Mouse (Mus musculus): ENCODE results near the gene Tmem205.

Tmem205 gene

GRCm38 (mm10) chr9:21927208-21927753, at the start of gene Tmem205, which contains the start of gene Ccdc159:
TSS of gene Tmem205 (minus strand) at chr9:21927556.
TSS of gene Ccdc159 (plus strand) at chr9:21927471.
- peak; percentile 96 for DNase-seq

- DNase-seq: no peak
These were observed 49.3 kb upstream of the Tmem205 start for GRCm38 (mm10) chr9:21976626-21977175.

- no peak for DNase-seq
These were observed 41.9 kb upstream of the Tmem205 start for GRCm38 (mm10) chr9:21969304-21969703.

GRCm38 (mm10) chr9:21968883-21969282, 41.5 kb upstream of the Tmem205 start:
- no peak for DNase-seq

GRCm38 (mm10) chr9:21963417-21963816, 36.1 kb upstream of the Tmem205 start, which contains the start of gene Epor:
TSS of gene Epor (minus strand) at chr9:21963506.
- peak; percentile 53 for DNase-seq

GRCm38 (mm10) chr9:21962416-21963059, 35.2 kb upstream of the Tmem205 start:
- peak; percentile 77 for DNase-seq

- DNase-seq: no peak
These were observed 34.7 kb upstream of the Tmem205 start for GRCm38 (mm10) chr9:21962010-21962409.

GRCm38 (mm10) chr9:21961366-21961980, 34.1 kb upstream of the Tmem205 start:
- DNase-seq: peak; percentile 13

- peak; percentile 54 for DNase-seq
These were observed 33.3 kb upstream of the Tmem205 start for GRCm38 (mm10) chr9:21960558-21961208.

- DNase-seq: no peak
These were observed 32.8 kb upstream of the Tmem205 start for GRCm38 (mm10) chr9:21960135-21960534.

GRCm38 (mm10) chr9:21959244-21959643, 31.9 kb upstream of the Tmem205 start:
- no peak for DNase-seq

GRCm38 (mm10) chr9:21958372-21958771, 31.0 kb upstream of the Tmem205 start:
- no peak for DNase-seq

GRCm38 (mm10) chr9:21955570-21956281, 28.4 kb upstream of the Tmem205 start, which contains the start of gene Swsap1:
TSS of gene Swsap1 (plus strand) at chr9:21955755.
- peak; percentile 99 for DNase-seq

GRCm38 (mm10) chr9:21955225-21955569, 27.8 kb upstream of the Tmem205 start:
- DNase-seq: no peak

GRCm38 (mm10) chr9:21954635-21955034, 27.3 kb upstream of the Tmem205 start:
- DNase-seq: no peak

GRCm38 (mm10) chr9:21953600-21953999, 26.2 kb upstream of the Tmem205 start:
- DNase-seq: no peak

- DNase-seq: peak; percentile 24
These were observed 24.6 kb upstream of the Tmem205 start for GRCm38 (mm10) chr9:21951977-21952376.

GRCm38 (mm10) chr9:21950322-21950721, 23.0 kb upstream of the Tmem205 start:
- peak; percentile 61 for DNase-seq

GRCm38 (mm10) chr9:21948790-21949189, 21.4 kb upstream of the Tmem205 start:
- no peak for DNase-seq

- no peak for DNase-seq
These were observed 20.8 kb upstream of the Tmem205 start for GRCm38 (mm10) chr9:21948146-21948545.

GRCm38 (mm10) chr9:21947540-21948130, 20.3 kb upstream of the Tmem205 start:
- no peak for DNase-seq

- DNase-seq: no peak
These were observed 16.9 kb upstream of the Tmem205 start for GRCm38 (mm10) chr9:21944267-21944666.
